Mouse (Mus musculus) neutrophil, adult 65 days (primary cell): ENCODE data around the gene 5730480H06Rik. TPM values are rescaled to one million over a fixed set of nuclear protein-coding genes. Genes with fewer than 3 reads are reported as not detected.

Source experiments
- total RNA-seq: library from RNA; stranded (reverse); gene quantifications from 2 replicates; pipeline ENCODE4 v1.2.4, GENCODE M21; 2023

The 5730480H06Rik gene
- total RNA-seq: 4.1 and 5.7 TPM in 2 replicates

GRCm38 (mm10) chr5:48327652-48328051 lies at the start of gene 5730480H06Rik:
Gene 5730480H06Rik (plus strand): TSS chr5:48327952.

